Mouse (Mus musculus): ENCODE measurements around the gene Dgki.

Gene Dgki

DNA sequence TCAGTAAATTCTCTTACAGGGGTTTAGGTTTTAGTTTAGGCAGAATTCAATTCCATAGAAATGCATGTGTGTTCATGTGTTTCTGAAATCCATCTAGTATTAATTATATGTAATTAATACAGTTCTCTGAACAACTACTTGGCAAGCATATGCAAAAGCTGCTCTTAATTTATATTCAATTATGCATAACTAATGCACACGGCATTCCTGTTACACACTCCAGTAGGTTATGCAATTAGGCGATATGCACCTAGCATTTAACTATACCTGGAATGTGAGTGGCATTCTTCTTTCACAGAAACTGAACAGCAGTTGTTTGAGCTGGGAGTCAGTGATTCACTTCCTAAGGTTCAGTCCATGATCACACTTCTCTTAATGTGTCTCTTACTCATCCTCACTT, 370.2 kb downstream of the Dgki start:
- DNase-seq (ENCODE audit: low read depth, low spot score) = no peak

DNA sequence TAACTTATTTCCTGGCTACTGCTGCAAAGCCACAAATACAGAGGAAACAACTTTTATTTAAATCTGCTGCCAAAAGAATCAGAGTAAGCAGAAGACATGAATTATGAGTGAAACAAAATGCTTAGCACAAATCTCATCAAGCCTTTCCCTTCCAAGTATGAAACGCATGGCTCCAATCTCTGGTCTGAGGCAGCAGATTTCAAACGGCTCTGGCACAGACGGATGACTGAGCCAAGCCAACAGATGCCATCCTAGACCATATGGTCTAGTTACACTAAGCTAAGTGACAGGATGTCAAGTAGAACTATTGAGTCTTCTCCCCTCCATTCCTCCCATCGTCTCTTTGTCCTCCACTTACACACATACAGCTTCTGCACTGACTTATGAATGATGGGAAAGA, 373.5 kb downstream of the Dgki start:
- DNase-seq (ENCODE audit: low read depth, low spot score) = no peak

DNA sequence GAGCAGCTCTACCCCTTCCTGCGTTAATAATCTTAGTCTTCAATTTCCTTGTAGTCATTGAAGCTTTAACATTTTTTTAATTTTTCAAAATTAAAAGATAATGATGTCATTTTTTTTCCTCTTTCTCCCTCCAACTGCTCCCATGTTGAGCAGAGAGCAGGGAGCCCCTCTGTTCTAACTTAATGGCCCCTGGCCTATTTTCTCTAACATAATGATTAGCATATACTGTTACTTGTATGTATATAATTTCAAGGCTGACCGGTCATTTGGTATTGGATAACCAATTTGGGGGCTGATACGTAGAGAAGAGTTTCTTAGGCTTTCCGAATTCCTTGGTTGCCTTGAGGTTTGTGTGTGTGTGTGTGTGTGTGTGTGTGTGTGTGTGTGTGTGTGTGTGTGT, 378.0 kb downstream of the Dgki start:
- no peak for DNase-seq (ENCODE audit: low read depth, low spot score)

DNA sequence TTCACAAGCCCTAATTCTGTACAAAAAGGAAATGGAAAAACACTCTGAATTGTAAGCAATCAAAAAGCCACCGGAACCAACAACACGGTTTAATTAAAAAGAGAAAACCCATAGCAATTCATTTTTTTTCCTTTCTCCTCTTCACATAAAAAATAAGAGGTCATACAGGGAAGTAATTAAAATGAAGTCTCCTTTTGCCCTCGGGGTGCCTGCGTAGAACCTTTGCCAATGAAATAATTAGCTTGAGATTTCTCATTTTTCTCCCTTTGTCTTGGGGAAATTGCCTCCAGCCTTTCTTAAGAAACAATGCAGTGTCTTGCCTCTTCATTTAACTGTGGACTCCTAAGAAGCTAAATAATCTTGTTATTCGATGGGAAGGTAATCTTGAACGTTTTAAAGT, 388.4 kb downstream of the Dgki start:
- no peak for DNase-seq (ENCODE audit: low read depth, low spot score)

DNA sequence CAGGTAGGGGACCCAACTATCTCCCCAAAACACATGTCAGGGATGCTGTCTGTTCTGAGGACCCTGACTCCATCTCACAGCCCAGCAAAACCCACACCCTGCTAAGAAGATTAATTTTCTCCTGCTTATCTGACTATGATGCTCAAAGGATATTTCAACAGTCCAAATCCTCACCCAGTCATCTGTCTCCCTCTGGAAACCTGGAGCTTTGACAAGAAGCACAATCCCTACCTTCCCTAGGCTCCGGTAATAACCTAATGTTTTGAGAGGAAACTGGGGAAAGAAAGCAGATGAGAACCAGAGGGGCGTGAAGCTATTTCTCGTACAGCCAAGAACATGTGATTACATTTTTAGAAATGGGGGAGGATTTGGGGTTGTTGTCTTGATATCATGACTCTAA, 392.8 kb downstream of the Dgki start:
- DNase-seq (ENCODE audit: low read depth, low spot score) = no peak

DNA sequence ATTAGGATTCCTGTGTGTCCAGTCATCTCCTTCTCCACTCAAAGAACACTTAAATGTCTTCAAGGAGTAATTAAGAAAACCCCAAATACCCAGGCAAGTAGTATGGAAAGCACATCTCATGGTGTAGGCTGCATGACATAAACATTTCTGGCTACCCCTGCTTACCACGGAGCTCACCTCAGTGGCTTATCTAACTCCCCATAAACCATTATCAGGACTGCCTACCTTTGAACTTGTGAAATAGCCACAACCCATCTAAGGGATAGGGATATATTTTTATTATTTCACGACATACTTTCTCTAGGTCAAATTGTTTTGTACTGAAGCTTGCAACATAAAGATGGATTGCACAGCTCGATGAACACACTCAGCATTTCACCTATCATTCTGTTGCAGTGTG, 394.0 kb downstream of the Dgki start:
- DNase-seq (ENCODE audit: low read depth, low spot score) = no peak

DNA sequence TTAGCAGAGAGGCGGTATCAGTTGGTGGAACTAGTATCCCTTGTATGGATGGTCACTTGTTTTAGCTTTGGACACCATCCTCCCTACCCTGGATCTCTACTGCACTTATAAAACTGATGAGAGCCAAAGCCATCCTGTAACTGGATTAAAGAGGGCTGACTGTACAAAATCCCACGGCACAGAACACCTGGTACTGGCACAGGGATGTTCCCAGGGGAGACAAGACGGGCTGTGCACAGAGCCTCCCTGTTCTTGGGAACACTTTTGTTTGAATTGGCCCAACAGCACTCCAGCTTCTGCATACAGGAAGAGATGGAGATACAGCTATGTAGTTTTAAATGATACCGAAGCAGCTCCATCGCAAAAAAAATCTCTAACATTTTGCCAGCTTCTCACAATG, 395.1 kb downstream of the Dgki start:
- DNase-seq (ENCODE audit: low read depth, low spot score) = no peak

DNA sequence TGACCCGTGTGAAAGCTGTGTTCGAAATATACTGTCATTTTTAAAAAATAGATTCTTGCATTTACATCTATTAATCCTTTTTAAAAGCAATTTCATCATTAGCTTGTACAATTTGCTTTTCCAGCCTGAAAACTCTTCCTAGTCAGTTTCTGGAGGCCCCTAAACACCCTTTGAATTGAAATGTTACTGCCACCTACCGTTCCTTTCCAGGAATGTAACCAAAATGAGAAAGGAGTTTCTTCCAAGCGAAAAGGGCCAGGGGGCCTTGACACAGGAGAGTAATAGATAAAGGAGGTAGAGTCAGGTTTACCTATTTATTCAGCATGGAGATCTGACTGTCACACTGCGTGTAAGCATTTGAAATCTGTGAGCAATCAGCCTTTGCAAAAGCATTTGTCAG, 396.2 kb downstream of the Dgki start:
- DNase-seq (ENCODE audit: low read depth, low spot score) = peak; percentile 31

DNA sequence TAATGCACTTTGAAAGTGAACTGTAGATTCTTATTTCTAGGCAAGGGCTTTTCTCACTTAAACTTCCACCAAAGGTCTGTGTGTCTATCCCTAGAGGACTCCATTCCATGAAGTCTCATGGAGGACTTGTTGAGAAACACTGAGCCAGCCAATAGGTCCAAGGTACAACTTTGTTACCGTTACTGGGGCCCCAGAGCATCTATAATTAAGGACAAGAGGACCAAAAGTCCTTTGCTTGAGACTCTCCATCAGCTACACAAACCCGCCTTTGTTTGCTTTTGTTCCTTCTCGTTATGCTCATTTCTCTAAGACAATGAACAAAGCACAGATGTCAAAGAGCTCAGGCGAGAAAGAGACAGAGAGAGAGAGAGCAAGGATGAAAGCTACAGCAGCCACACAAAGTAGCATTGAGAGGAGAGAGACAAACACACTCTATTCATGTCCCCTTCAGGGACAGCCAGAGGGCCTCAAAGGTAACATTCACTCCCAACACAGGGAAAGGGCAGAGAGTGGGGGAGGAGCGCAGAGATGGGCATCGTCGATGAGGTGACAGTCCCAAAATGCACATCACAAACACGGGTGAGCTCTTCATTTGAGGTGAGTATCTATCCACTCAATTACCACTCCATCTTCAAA, 396.7 kb downstream of the Dgki start:
- no peak for DNase-seq (ENCODE audit: low read depth, low spot score)

DNA sequence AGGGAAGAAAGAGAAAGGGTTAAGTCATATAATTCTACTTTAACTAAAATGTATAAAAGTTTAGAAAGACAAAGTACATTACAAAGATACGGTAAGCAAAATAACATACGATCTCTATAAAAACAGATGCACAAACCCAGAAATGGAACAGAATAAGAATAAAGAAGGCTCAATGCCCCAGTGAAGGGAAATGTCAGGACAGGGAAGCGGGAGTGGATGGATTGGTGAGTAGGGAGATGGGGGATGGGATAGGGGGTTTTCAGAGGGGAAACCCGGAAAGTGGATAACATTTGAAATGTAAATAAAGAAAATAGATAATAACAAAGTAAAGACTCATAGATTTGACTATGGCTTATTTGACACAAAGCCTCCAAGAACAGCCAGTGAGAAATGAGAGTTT, 400.1 kb downstream of the Dgki start:
- DNase-seq (ENCODE audit: low read depth, low spot score) = no peak

DNA sequence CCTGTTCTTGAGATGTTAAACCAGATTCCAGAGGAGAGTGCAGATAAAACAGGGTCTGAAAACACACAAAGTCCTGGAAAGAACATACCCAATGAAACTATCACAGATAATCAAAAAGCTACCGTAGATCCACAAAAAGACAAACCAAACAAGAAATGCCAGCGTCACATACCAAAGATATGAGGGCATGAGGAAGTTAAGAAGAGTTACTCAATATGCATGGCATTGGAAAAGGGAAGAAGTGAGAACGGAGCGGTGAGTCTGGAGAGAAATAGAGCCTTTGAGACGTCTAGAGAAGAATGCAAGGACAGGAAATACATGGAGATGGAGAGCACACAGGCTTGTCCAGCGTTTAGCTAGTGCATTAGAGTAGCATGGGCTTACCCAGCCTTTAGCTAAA, 401.6 kb downstream of the Dgki start:
- DNase-seq (ENCODE audit: low read depth, low spot score) = no peak

DNA sequence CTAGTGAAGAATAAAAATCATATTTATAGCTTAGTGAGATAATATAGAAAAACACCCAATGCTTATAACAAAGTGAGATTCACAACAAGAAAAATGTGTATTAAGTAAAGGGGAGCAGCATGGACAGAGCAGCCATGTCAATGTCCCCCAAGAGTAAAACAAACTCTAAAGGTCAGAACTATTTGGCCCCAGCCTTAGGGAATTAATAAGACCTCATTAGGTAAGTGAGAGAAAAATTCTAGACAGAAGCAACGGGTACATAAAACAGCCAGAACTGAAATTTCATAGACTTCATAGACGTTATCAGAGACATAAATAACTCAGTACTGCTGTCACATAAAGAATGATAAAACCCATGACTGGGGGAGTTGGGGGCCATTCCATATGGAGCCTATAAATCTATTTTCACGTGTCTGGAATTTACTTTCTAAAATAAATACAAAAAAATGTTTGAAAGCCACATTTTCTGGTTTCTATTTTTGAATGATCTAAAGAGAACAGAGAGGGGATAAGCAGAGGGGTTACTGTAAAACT, 402.3 kb downstream of the Dgki start:
- DNase-seq (ENCODE audit: low read depth, low spot score) = no peak

DNA sequence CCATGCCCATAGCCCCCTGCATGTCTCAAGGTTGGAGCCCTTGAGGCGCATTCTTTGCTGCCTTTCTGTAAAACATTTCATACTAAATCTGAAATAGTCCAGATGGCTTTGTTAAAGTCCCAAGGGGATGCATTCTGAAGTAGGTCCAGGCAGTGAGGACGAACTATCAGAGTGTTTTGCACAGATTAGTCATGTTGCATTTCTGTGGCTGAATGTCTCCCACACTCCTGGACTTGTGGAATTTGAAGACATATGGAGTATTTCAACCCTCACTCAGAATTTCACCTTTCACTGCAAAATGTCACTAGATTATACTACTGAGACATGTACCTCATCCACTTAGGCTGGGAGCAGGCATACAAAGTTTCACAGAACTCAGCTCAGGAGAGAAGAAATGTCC, 403.3 kb downstream of the Dgki start:
- no peak for DNase-seq (ENCODE audit: low read depth, low spot score)

DNA sequence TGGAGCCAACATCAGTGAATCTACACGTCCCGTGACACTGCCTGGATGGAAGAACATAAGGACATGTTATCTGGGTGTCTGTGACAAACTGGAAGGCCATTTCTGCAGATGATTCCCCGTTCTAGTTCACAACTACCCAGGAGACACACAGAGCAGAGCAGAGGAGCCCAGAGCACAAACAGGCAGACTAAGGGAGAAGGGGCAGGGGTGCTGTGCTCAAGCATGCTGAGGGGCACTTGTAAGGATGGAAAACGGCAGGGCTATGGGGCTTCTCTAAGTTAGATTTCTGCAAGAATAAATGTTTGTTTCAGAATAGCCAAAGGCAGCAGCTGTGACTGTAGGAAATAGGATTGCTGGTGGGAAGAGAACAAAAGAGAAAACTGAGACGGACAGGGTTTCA, 408.2 kb downstream of the Dgki start:
- DNase-seq (ENCODE audit: low read depth, low spot score) = no peak

DNA sequence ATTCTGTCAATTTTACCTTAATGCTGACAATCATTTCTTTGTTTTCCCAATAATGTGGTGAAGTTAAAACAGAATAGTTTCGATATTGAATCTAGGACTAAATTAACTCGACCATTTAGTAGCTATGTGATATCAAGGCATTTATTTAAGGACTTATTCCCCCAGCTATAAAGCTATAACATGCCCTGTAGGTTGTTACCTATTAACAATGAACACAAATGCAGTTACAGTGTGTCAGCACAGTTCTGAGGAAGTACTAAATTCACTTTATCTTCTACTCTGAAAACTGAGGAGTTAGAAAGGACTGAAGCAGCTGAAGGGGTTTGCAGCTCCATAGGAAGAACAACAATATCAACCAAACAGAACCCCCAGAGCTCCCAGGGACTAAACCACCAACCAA, 409.2 kb downstream of the Dgki start:
- DNase-seq (ENCODE audit: low read depth, low spot score) = no peak

DNA sequence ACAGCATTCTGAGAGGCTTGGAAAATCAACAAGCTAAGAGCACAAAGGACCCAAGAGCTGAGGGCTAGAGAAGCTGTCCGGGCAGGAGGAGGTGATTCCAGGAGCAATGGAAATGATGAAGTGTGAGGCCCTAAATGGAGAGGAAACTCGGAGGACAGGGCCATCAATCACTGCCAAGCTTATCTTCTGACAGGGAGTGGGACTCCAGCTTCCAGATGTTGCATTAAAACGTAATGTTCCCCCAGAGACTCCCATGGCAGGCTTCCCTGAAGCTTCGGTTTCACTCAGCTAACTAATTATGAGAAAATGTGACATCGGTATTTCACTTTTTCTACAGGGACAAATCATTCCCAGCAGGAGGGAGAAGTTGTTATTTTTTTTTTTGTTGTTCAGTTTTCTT, 409.7 kb downstream of the Dgki start:
- DNase-seq (ENCODE audit: low read depth, low spot score) = no peak

DNA sequence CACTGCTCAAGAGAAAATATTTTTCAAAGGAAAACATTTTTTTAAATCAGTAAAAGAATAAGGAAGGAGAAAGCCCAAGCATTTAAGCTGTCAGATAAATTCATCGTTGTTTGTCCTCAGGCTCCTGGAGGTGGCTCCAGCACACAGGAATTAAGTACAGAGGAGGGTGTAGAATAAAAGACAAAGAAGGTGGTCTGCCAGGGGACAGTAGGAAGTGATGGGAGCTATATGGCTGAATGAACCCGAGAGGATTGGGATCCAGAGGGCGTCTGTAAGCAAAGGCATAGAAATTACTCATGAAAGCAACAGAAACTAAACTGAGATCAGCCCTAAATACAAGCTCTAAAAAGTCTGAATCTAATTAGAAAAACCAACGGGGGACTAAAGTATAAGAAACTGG, 418.7 kb downstream of the Dgki start:
- no peak for DNase-seq (ENCODE audit: low read depth, low spot score)

DNA sequence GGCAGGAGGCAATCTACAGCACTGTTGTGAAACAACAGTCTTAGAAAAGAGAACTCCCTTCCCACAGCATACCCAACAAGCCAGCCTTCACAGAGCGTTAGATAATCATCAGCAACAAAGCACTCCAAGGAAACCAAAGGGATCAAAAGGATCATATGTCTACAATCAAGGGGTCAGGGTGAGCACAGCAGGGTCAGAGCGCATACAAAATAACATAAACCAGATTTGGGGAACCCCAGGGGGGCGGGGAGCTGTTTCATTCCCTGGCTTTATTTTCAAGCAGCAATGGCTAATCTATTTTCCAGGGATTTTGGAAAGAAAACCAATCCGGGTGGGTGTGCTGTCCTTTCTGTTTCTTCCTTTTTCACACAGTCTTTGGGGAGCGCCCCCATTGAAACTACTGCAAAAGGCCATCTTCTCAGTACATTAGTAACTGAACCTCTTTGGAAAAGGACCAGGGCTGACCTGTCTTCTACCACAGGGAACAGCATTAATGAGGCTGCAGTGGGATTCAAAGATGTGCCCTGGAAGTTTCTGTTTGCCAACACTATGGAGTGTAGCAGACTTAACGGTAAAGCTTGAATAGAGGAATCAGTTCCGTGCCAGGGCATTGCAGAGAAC, 419.2 kb downstream of the Dgki start:
- DNase-seq (ENCODE audit: low read depth, low spot score) = no peak

DNA sequence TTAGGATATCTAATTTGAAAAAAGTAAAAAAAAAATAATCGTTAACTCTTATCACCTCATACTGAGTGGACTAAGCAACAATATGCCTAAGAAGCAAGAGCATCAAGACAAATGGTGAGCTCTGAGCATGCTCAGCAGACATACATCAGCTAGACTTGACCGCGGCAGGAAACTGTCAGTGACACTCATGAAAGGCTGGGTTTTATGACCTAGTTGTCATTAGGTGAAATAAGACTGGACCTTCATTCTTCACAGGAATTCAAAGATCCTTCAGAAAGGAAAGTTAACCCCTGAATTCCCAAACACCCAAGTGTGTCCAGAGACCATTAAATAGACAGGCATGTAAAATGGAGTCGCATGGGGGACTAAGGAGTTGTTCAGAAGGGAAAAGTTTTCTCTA, 422.6 kb downstream of the Dgki start:
- no peak for DNase-seq (ENCODE audit: low read depth, low spot score)

DNA sequence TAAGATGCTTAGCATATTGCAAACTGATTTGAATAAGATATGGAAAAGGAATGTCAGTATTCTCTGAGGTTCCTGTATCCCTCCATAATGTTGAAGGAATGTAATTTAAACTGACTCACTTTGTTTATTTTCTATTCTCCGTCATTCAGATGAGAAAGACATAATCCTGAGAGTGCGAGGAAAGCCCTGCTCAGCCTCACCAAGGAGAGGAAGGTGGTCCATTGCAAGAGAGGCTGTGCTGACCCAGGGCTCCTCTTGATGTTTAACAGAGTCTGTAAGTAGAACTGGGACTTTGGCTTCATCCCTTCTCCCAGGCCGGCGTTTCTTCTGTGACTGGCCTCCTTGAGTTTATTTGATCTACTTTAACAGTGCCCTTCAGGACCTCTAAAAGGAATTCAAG, 423.6 kb downstream of the Dgki start:
- DNase-seq (ENCODE audit: low read depth, low spot score) = no peak

DNA sequence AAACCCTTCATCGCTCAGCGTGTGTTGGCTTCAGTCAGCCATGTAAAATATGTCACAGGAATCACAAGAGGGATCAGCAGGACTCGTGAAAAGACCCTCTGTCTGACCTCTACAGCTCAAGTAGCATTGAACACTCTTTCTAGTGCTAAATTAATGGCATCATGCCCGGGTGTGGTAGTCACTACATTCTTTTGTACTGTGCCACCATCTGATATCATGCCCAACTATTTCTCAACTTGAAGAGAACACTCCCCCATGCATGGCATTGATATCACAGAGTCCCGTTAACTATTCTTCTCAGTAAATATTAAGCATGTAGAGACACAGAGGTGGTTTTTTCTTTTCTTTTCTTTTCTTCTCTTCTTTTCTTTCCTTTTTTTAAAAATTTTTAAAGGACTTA, 424.1 kb downstream of the Dgki start:
- no peak for DNase-seq (ENCODE audit: low read depth, low spot score)

DNA sequence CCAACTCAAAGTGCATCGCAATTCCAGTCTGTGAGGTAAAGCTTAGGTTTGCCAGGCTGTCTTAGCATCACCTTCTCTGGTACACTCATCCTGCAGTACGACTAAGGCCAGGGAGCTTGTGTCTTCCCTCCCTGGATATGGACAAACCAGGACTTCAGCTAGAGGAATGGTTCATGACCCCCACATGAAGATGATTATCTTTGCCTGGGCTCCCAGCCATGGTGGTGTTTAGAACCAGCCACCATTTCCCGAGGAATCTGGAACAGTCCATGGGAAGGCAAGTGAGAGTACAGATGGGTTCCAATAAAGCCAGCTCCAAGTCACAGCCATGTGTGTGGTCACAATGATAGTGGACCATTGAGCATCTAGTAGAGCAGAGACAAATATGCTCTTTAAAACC, 427.1 kb downstream of the Dgki start:
- DNase-seq (ENCODE audit: low read depth, low spot score) = no peak

DNA sequence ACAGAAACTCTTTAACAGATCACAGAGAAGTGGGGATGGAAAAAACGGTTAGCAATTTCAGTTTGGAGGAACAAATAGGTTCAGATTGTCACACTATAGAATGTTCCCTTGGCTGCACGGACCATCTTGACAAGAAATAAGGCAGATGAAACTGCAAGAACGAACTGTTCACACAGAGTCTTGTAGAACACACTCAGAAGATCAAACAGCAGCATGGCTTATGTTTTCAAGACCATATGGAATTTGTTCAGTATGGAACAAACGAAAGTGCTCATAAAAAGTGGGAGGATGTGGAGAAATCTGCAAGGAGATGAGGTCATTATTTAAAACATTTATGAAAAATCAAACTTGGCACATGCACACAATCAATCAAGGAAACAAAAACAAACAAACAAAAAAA, 431.8 kb downstream of the Dgki start:
- DNase-seq (ENCODE audit: low read depth, low spot score) = no peak

All from retina, postnatal 7 days (tissue).